Mouse (Mus musculus): ENCODE results near the gene Gm36079.
"Not testable (repeated sequence)": the region's sequence is repeated elsewhere in the genome, so short reads cannot be mapped to it uniquely, and the experiment has no call there.

Gm36079 gene

GRCm38 (mm10) chr13:120026911-120027310 lies at the start of gene Gm36079:
Gm36079 (minus strand) TSS chr13:120027011.
- DNase-seq (ENCODE audit: low read depth): not testable (repeated sequence)

- not testable (repeated sequence) for DNase-seq (ENCODE audit: low read depth)
These were observed 44.1 kb upstream of the Gm36079 start for GRCm38 (mm10) chr13:120070878-120071277.

DNA sequence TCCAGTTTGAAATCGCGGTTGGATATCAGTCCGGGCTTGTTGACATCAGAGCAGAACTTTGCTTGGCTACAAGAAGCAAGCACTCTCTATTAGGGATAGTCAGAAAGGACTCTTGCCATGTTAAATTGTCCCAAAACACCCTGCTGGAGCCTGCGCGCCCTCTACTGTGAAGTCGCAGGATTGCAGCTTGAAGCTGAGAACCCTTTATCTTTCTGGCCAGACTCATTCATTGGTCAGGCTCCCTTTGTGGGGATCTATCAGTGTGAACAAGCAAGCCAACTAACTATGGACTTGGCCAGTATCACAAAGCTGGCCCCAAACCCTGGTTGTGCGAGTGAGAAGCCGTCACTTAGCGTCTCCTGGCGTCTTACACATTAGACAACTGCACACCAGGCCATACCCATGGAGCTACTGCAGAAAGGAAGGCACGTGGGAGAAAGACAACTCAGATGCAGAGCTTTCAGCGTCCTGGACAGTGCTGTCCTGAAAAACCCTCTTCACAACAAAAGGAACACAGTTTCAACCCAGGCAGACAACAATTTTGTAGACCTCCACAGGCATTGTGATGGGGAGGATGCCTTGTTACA lies 43.3 kb upstream of the Gm36079 start:
- DNase-seq (ENCODE audit: low read depth): not testable (repeated sequence)

GRCm38 (mm10) chr13:120063439-120064089 lies 36.8 kb upstream of the Gm36079 start:
- not testable (repeated sequence) for DNase-seq (ENCODE audit: low read depth)

DNA sequence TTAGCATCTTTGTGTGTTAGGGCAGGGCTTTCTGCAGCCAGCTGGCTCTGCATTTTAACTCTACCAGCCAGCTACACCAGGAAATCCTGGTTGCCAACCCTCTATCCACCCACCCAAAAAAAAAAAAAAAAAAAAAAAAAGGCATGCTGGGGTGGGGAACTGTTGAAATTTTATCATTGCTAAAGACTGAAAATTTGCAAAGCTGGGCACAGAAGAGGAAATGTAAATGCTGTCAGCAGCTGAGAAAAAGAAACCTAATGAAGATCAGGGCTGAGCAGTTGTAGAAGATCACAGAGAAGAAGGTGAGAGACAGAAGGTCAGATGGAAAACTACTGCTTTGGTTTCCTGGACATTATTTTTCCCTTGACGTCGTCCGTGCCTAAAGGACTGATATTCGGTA lies 36.1 kb upstream of the Gm36079 start:
- DNase-seq (ENCODE audit: low read depth): not testable (repeated sequence)

GRCm38 (mm10) chr13:120052085-120052484 lies 25.3 kb upstream of the Gm36079 start, which contains the start of gene Gm21188:
Gm21188 (minus strand) TSS chr13:120052194.
- not testable (repeated sequence) for DNase-seq (ENCODE audit: low read depth)

GRCm38 (mm10) chr13:120048608-120049007 lies 21.8 kb upstream of the Gm36079 start:
- DNase-seq (ENCODE audit: low read depth): not testable (repeated sequence)

GRCm38 (mm10) chr13:120048186-120048585 lies 21.4 kb upstream of the Gm36079 start:
- not testable (repeated sequence) for DNase-seq (ENCODE audit: low read depth)

DNA sequence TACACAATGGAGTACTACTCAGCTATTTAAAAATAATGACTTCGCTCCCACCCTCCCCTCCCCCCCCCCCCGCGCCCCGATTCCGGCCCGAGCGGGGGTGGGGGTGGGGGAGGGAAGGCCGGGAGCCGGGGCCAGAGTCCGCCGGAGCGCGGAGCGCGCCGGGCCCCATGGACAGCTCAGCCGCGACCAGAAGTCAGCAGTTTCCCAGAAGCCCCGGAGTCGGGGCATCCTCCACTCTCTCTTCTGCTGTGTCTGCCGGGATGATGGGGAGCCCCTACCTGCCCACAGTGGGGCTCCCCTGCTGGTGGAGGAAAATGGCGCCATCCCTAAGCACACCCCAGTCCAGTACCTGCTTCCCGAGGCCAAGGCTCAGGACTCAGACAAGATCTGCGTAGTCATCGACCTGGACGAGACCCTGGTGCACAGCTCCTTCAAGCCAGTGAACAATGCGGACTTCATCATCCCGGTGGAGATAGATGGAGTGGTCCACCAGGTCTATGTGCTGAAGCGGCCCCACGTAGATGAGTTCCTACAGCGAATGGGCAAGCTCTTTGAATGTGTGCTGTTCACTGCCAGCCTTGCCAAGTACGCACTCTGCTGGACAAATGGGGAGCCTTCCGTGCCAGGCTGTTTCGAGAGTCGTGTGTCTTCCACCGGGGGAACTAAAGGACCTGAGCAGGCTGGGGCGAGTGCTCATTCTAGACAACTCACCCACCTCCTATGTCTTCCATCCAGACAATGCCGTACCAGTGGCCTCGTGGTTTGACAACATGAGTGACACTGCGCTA lies 19.8 kb upstream of the Gm36079 start:
- not testable (repeated sequence) for DNase-seq (ENCODE audit: low read depth)

- not testable (repeated sequence) for DNase-seq (ENCODE audit: low read depth)
These were observed 14.3 kb upstream of the Gm36079 start for GRCm38 (mm10) chr13:120041145-120041544.

GRCm38 (mm10) chr13:120037881-120038280 lies 11.1 kb upstream of the Gm36079 start:
- DNase-seq (ENCODE audit: low read depth): not testable (repeated sequence)

DNA sequence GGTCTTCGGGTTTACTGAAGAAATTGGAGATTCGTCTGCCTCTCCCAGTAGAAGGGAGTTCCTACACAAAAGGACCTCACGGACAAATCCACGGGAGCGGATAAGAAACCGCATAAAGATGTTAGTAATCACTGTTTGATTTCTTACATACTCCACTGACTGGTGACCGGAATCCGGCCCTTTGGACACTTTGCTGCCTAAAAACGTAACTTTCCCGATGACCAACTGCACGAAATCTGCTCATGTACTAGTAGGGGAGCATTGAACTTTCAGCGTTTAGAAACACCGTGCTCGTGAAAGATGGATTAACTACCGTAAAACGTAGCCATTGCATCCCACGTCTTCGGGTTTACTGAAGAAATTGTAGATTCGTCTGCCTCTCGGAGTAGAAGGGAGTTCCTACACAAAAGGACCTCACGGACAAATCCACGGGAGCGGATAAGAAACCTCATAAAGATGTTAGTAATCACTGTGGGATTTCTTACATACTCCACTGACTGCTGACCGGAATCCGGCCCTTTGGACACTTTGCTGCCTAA lies 9.8 kb upstream of the Gm36079 start:
- not testable (repeated sequence) for DNase-seq (ENCODE audit: low read depth)

GRCm38 (mm10) chr13:120035151-120035550 lies 8.3 kb upstream of the Gm36079 start:
- DNase-seq (ENCODE audit: low read depth): not testable (repeated sequence)

GRCm38 (mm10) chr13:120034637-120035036 lies 7.8 kb upstream of the Gm36079 start:
- DNase-seq (ENCODE audit: low read depth): not testable (repeated sequence)

DNA sequence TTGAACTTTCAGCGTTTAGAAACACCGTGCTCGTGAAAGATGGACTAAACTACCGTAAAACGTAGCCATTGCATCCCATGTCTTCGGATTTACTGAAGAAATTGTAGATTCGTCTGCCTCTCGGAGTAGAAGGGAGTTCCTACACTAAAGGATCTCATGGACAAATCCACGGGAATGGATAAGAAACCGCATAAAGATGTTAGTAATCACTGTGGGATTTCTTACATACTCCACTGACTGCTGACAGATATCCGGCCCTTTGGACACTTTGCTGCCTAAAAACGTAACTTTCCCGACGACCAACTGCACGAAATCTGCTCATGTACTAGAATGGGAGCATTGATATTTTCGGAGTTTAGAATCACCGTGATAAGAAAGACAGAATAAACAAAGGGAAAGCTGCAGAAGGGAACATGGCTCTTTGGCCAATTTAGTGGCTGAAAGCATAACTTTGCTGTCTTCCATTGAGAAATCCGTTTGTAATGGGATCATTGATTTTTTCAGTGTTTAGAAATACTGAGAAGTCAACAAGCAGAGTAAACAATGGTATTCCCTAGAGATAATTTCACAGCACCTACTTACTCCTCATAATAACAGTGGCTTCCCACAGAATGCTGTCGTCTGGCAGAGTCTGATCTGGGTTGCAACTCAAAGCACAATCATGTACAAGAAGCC lies 6.8 kb upstream of the Gm36079 start:
- not testable (repeated sequence) for DNase-seq (ENCODE audit: low read depth)

DNA sequence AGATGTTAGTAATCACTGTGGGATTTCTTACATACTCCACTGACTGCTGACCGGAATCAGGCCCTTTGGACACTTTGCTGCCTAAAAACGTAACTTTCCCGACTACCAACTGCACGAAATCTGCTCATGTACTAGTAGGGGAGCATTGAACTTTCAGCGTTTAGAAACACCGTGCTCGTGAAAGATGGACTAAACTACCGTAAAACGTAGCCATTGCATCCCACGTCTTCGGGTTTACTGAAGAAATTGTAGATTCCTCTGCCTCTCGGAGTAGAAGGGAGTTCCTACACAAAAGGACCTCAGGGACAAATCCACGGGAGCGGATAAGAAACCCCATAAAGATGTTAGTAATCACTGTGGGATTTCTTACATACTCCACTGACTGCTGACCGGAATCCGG lies 4.9 kb upstream of the Gm36079 start:
- DNase-seq (ENCODE audit: low read depth): not testable (repeated sequence)

GRCm38 (mm10) chr13:120027368-120027767 lies 557 bp upstream of the Gm36079 start:
- not testable (repeated sequence) for DNase-seq (ENCODE audit: low read depth)

- not testable (repeated sequence) for DNase-seq (ENCODE audit: low read depth)
These were observed 438 bp downstream of the Gm36079 start for GRCm38 (mm10) chr13:120026373-120026772.

DNA sequence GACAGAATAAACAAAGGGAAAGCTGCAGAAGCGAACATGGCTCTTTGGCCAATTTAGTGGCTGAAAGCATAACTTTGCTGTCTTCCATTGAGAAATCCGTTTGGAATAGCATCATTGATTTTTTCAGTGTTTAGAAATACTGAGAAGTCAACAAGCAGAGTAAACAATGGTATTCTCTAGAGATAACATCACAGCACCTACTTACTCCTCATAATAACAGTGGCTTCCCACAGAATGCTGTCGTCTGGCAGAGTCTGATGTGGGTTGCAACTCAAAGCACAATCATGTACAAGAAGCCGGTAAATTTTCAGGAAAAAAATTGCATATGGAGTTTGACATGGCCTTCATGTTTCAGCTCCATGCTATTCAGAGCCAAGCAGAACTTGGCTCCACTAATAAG lies 1.2 kb downstream of the Gm36079 start:
- not testable (repeated sequence) for DNase-seq (ENCODE audit: low read depth)

DNA sequence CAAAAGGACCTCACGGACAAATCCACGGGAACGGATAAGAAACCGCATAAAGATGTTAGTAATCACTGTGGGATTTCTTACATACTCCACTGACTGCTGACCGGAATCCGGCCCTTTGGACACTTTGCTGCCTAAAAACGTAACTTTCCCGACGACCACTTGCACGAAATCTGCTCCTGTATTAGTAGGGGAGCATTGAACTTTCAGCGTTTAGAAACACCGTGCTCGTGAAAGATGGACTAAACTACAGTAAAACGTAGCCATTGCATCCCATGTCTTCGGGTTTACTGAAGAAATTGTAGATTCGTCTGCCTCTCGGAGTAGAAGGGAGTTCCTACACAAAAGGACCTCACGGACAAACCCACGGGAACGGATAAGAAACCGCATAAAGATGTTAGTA lies 1.8 kb downstream of the Gm36079 start:
- DNase-seq (ENCODE audit: low read depth): not testable (repeated sequence)

- not testable (repeated sequence) for DNase-seq (ENCODE audit: low read depth)
These were observed 2.2 kb downstream of the Gm36079 start for GRCm38 (mm10) chr13:120024581-120024980.

GRCm38 (mm10) chr13:120021477-120021876 lies 5.3 kb downstream of the Gm36079 start:
- not testable (repeated sequence) for DNase-seq (ENCODE audit: low read depth)
